Mouse (Mus musculus): ENCODE data around the gene Aloxe3. TPM values are rescaled to one million over a fixed set of nuclear protein-coding genes. Genes with fewer than 3 reads are reported as not detected.
A peak's percentile ranks its signal among the peaks of the same experiment; 100 is the strongest.

Gene Aloxe3
- polyA plus RNA-seq (2015; fragmentation: Nextera tagmentation; extraction: Ambion mirVana): 1.1 TPM in 2 replicates

GRCm38 (mm10) chr11:69125852-69125918 lies at the start of gene Aloxe3:
Gene Aloxe3 (plus strand): TSS chr11:69125896.
- peak within 1 kb of the TSS; percentile 81 for H3K27ac ChIP-seq
- no peak for ATAC-seq (ENCODE audit: insufficient number of reproducible peaks, insufficient read depth, low FRiP score, low TSS enrichment, low read depth)
- peaks cover 20% of the 10 kb centered on the region for H3K4me1 ChIP-seq
- no peaks in the 10 kb centered on the region for H3K9me3 ChIP-seq
- peak within 1 kb of the TSS; percentile 63 for H3K4me3 ChIP-seq
- peaks cover 11% of the 10 kb centered on the region for H3K27me3 ChIP-seq
- H3K36me3 ChIP-seq: no peaks in the 10 kb centered on the region
- WGBS: 4% methylated on average over 3 of the region's 3 CpGs
- peak within 1 kb of the TSS; percentile 72 for H3K9ac ChIP-seq
- peak within 1 kb of the TSS; percentile 85 for H3K4me2 ChIP-seq

- Histone ChIP-seq H3K9ac (no peak overlapping the region), H3K27ac (no peak overlapping the region), H3K9me3 (no peaks in the 10 kb centered on the region), H3K27me3 (no peaks in the 10 kb centered on the region), H3K36me3 (no peaks in the 10 kb centered on the region), H3K4me3 (no peak overlapping the region), H3K4me1 (peaks cover 19% of the 10 kb centered on the region), H3K4me2 (no peak overlapping the region)
- ATAC-seq (ENCODE audit: insufficient number of reproducible peaks, insufficient read depth, low FRiP score, low TSS enrichment, low read depth): no peak
- 67% methylated on average over 5 of the region's 5 CpGs for WGBS
Measured at GRCm38 (mm10) chr11:69076572-69076971, 49.1 kb upstream of the Aloxe3 start.

GRCm38 (mm10) chr11:69077316-69077715 lies 48.4 kb upstream of the Aloxe3 start:
- H3K4me1 ChIP-seq: peaks cover 11% of the 10 kb centered on the region
- no peaks in the 10 kb centered on the region for H3K36me3 ChIP-seq
- H3K4me2 ChIP-seq: no peak overlapping the region
- no peaks in the 10 kb centered on the region for H3K9me3 ChIP-seq
- H3K4me3 ChIP-seq: no peak overlapping the region
- WGBS: 80% methylated on average over 9 of the region's 9 CpGs
- ATAC-seq (ENCODE audit: insufficient number of reproducible peaks, insufficient read depth, low FRiP score, low TSS enrichment, low read depth): no peak
- no peak overlapping the region for H3K27ac ChIP-seq
- no peak overlapping the region for H3K9ac ChIP-seq
- H3K27me3 ChIP-seq: no peaks in the 10 kb centered on the region

- H3K4me1 ChIP-seq: peaks cover 8% of the 10 kb centered on the region; the same call in 1 of the 2 replicates
- H3K9ac ChIP-seq: no peak overlapping the region
- no peaks in the 10 kb centered on the region for H3K36me3 ChIP-seq
- no peak for ATAC-seq (ENCODE audit: insufficient number of reproducible peaks, insufficient read depth, low FRiP score, low TSS enrichment, low read depth)
- H3K27me3 ChIP-seq: no peaks in the 10 kb centered on the region
- H3K4me3 ChIP-seq: no peak overlapping the region
- no peak overlapping the region for H3K4me2 ChIP-seq
- WGBS: 90% methylated on average over 6 of the region's 6 CpGs
- H3K9me3 ChIP-seq: no peaks in the 10 kb centered on the region
- H3K27ac ChIP-seq: no peak overlapping the region
Measured at GRCm38 (mm10) chr11:69078041-69078440, 47.7 kb upstream of the Aloxe3 start.

- Histone ChIP-seq H3K9ac (no peak overlapping the region), H3K4me3 (no peak overlapping the region), H3K4me2 (no peak overlapping the region), H3K27ac (no peak overlapping the region), H3K27me3 (no peaks in the 10 kb centered on the region), H3K9me3 (no peaks in the 10 kb centered on the region), H3K4me1 (peaks cover 7% of the 10 kb centered on the region; the same call in 1 of the 2 replicates), H3K36me3 (no peaks in the 10 kb centered on the region)
- WGBS: 65% methylated on average over 5 of the region's 5 CpGs
- no peak for ATAC-seq (ENCODE audit: insufficient number of reproducible peaks, insufficient read depth, low FRiP score, low TSS enrichment, low read depth)
Measured at GRCm38 (mm10) chr11:69078805-69079438, 46.8 kb upstream of the Aloxe3 start.

- Histone ChIP-seq H3K9ac (no peak overlapping the region), H3K4me1 (no peaks in the 10 kb centered on the region)
Measured at GRCm38 (mm10) chr11:69080102-69080854, 45.4 kb upstream of the Aloxe3 start.

GRCm38 (mm10) chr11:69080855-69081222 lies 44.9 kb upstream of the Aloxe3 start:
- ATAC-seq (ENCODE audit: insufficient number of reproducible peaks, insufficient read depth, low FRiP score, low TSS enrichment, low read depth): no peak
- Histone ChIP-seq H3K4me3 (no peak overlapping the region), H3K27me3 (no peaks in the 10 kb centered on the region), H3K9me3 (no peaks in the 10 kb centered on the region), H3K9ac (no peak overlapping the region), H3K4me2 (no peak overlapping the region), H3K36me3 (no peaks in the 10 kb centered on the region), H3K4me1 (no peaks in the 10 kb centered on the region), H3K27ac (no peak overlapping the region)
- 86% methylated on average over 8 of the region's 8 CpGs for WGBS

More at GRCm38 (mm10) chr11:69080102-69080854, 45.4 kb upstream of the Aloxe3 start:
- Histone ChIP-seq H3K4me2 (no peak overlapping the region), H3K27ac (no peak overlapping the region), H3K36me3 (no peaks in the 10 kb centered on the region), H3K4me3 (no peak overlapping the region), H3K9me3 (no peaks in the 10 kb centered on the region), H3K27me3 (no peaks in the 10 kb centered on the region)
- WGBS: 79% methylated on average over 15 of the region's 15 CpGs
- no peak for ATAC-seq (ENCODE audit: insufficient number of reproducible peaks, insufficient read depth, low FRiP score, low TSS enrichment, low read depth)

GRCm38 (mm10) chr11:69081613-69082012 lies 44.1 kb upstream of the Aloxe3 start:
- Histone ChIP-seq H3K27ac (no peak overlapping the region), H3K27me3 (no peaks in the 10 kb centered on the region), H3K4me3 (no peak overlapping the region), H3K4me2 (no peak overlapping the region), H3K36me3 (no peaks in the 10 kb centered on the region), H3K9me3 (no peaks in the 10 kb centered on the region), H3K9ac (no peak overlapping the region), H3K4me1 (0 out of 2 replicates have a peak, but pooled peaks cover 4% of the 10 kb centered on the region)
- WGBS: 88% methylated on average over 7 of the region's 7 CpGs
- ATAC-seq (ENCODE audit: insufficient number of reproducible peaks, insufficient read depth, low FRiP score, low TSS enrichment, low read depth): no peak

- H3K27me3 ChIP-seq: no peaks in the 10 kb centered on the region
- no peak overlapping the region for H3K27ac ChIP-seq
- 56% methylated on average over 6 of the region's 6 CpGs for WGBS
Measured at GRCm38 (mm10) chr11:69085608-69086007, 40.1 kb upstream of the Aloxe3 start.

GRCm38 (mm10) chr11:69086390-69086789 lies 39.3 kb upstream of the Aloxe3 start:
- Histone ChIP-seq H3K4me3 (no peak overlapping the region), H3K27ac (peak overlapping the region; percentile 71), H3K4me1 (peaks cover 39% of the 10 kb centered on the region), H3K36me3 (peaks cover 21% of the 10 kb centered on the region), H3K27me3 (no peaks in the 10 kb centered on the region), H3K4me2 (no peak overlapping the region), H3K9me3 (no peaks in the 10 kb centered on the region), H3K9ac (no peak overlapping the region)
- no peak for ATAC-seq (ENCODE audit: insufficient number of reproducible peaks, insufficient read depth, low FRiP score, low TSS enrichment, low read depth)
- WGBS: 58% methylated on average over 6 of the region's 6 CpGs

More at GRCm38 (mm10) chr11:69085608-69086007, 40.1 kb upstream of the Aloxe3 start:
- no peak for ATAC-seq (ENCODE audit: insufficient number of reproducible peaks, insufficient read depth, low FRiP score, low TSS enrichment, low read depth)
- no peaks in the 10 kb centered on the region for H3K9me3 ChIP-seq
- peaks cover 35% of the 10 kb centered on the region for H3K4me1 ChIP-seq
- H3K4me2 ChIP-seq: no peak overlapping the region
- H3K36me3 ChIP-seq: peaks cover 13% of the 10 kb centered on the region
- no peak overlapping the region for H3K4me3 ChIP-seq
- no peak overlapping the region for H3K9ac ChIP-seq

- H3K4me2 ChIP-seq: peak overlapping the region; percentile 11; the same call in 1 of the 2 replicates
- H3K4me1 ChIP-seq: peaks cover 43% of the 10 kb centered on the region
- H3K9me3 ChIP-seq: no peaks in the 10 kb centered on the region
- H3K36me3 ChIP-seq: peaks cover 28% of the 10 kb centered on the region
- WGBS: 37% methylated on average over 4 of the region's 4 CpGs
- H3K27ac ChIP-seq: peak overlapping the region; percentile 71
- no peaks in the 10 kb centered on the region for H3K27me3 ChIP-seq
- ATAC-seq (ENCODE audit: insufficient number of reproducible peaks, insufficient read depth, low FRiP score, low TSS enrichment, low read depth): no peak
- H3K4me3 ChIP-seq: no peak overlapping the region
- H3K9ac ChIP-seq: no peak overlapping the region
Measured at GRCm38 (mm10) chr11:69087082-69087481, 38.6 kb upstream of the Aloxe3 start.

- Histone ChIP-seq H3K9ac (peak overlapping the region; percentile 96), H3K4me3 (peak overlapping the region; percentile 73)
Measured at GRCm38 (mm10) chr11:69087597-69087996, 38.1 kb upstream of the Aloxe3 start.

More at GRCm38 (mm10) chr11:69087597-69087996, 38.1 kb upstream of the Aloxe3 start:
- H3K9me3 ChIP-seq: no peaks in the 10 kb centered on the region
- H3K4me1 ChIP-seq: peaks cover 43% of the 10 kb centered on the region
- peak overlapping the region; percentile 72; the same call in 1 of the 2 replicates for H3K27ac ChIP-seq
- no peaks in the 10 kb centered on the region for H3K27me3 ChIP-seq
- peak overlapping the region; percentile 93 for H3K4me2 ChIP-seq
- ATAC-seq (ENCODE audit: insufficient number of reproducible peaks, insufficient read depth, low FRiP score, low TSS enrichment, low read depth): no peak
- 65% methylated on average over 2 of the region's 2 CpGs for WGBS
- peaks cover 33% of the 10 kb centered on the region for H3K36me3 ChIP-seq
